Mouse (Mus musculus) spleen, postnatal 4 days (tissue): Measurements from ENCODE around the gene Pecr.

Source experiments
- DNase-seq, 2 experiments: peaks; one replicate each; pipeline ENCODE4 v3.0.0; 2022; ENCODE audit warnings: low spot score in 2 of 2

Pecr gene

GRCm38 (mm10) chr1:72283992-72284485 lies at the start of gene Pecr, which contains the start of gene Tmem169:
Pecr (minus strand) TSS chr1:72284314.
Tmem169 (plus strand) TSS chr1:72284369.
- peak; percentile 89 to 92 for DNase-seq

- no peak for DNase-seq
Measured at GRCm38 (mm10) chr1:72326162-72326821, 42.2 kb upstream of the Pecr start.

- no peak for DNase-seq
Measured at GRCm38 (mm10) chr1:72323248-72323647, 39.1 kb upstream of the Pecr start.

GRCm38 (mm10) chr1:72320759-72321158 lies 36.6 kb upstream of the Pecr start:
- DNase-seq, result no peak

GRCm38 (mm10) chr1:72316901-72317300 lies 32.8 kb upstream of the Pecr start:
- no peak for DNase-seq

- no peak for DNase-seq
Measured at GRCm38 (mm10) chr1:72316409-72316808, 32.3 kb upstream of the Pecr start.

- DNase-seq, result no peak
Measured at GRCm38 (mm10) chr1:72315447-72315846, 31.3 kb upstream of the Pecr start.

- no peak for DNase-seq
Measured at GRCm38 (mm10) chr1:72313399-72314039, 29.4 kb upstream of the Pecr start.

- no peak for DNase-seq
Measured at GRCm38 (mm10) chr1:72312701-72313398, 28.7 kb upstream of the Pecr start.

- DNase-seq, result no peak
Measured at GRCm38 (mm10) chr1:72309744-72310424, 25.8 kb upstream of the Pecr start.

- DNase-seq, result no peak
Measured at GRCm38 (mm10) chr1:72308919-72309318, 24.8 kb upstream of the Pecr start.

GRCm38 (mm10) chr1:72307317-72307798 lies 23.2 kb upstream of the Pecr start, which contains the start of gene Xrcc5:
Xrcc5 (plus strand) TSS chr1:72307421.
- peak; percentile 87 to 92 for DNase-seq

- peak; percentile 40 to 71 for DNase-seq
Measured at GRCm38 (mm10) chr1:72306679-72307181, 22.6 kb upstream of the Pecr start.

- DNase-seq, result no peak
Measured at GRCm38 (mm10) chr1:72306241-72306640, 22.1 kb upstream of the Pecr start.

- DNase-seq, result no peak
Measured at GRCm38 (mm10) chr1:72301845-72302244, 17.7 kb upstream of the Pecr start.

GRCm38 (mm10) chr1:72295746-72296145 lies 11.6 kb upstream of the Pecr start:
- no peak for DNase-seq

- no peak for DNase-seq
Measured at GRCm38 (mm10) chr1:72293869-72294663, 10.0 kb upstream of the Pecr start.

- DNase-seq, result no peak
Measured at GRCm38 (mm10) chr1:72291925-72292324, 7.8 kb upstream of the Pecr start.

GRCm38 (mm10) chr1:72291421-72291820 lies 7.3 kb upstream of the Pecr start:
- no peak for DNase-seq

- no peak for DNase-seq
Measured at GRCm38 (mm10) chr1:72290896-72291295, 6.8 kb upstream of the Pecr start.
